Mouse (Mus musculus): ENCODE results near the gene Prkag1. TPM values are rescaled to one million over a fixed set of nuclear protein-coding genes. Genes with fewer than 3 reads are reported as not detected.
A peak's percentile ranks its signal among the peaks of the same experiment; 100 is the strongest.

Prkag1 gene
- polyA plus RNA-seq, 1 experiment from 2014 or later, result 79.5 TPM

DNA sequence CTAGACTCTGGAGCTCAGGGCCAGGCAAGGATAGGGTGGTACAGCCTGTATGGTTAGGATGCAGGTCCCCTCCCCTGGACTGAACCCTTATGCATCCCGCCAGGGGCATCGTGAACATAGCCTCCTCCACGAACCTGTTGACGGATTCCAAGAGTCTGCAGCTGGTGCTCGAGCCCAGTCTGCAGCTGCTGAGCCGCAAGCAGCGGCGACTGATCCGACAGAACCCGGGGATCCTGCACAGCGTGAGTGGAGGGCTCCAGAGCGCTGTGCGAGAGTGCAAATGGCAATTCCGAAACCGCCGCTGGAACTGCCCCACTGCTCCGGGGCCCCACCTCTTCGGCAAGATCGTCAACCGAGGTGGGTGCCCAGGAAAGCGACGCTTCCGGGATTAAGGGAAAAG is 40.6 kb downstream of the Prkag1 start:
- ATAC-seq, result no peak
- no peaks in the 10 kb centered on the region for H3K36me3 ChIP-seq (ENCODE audit: control insufficient read depth, insufficient read depth)
- H3K4me3 ChIP-seq (replicated peaks; ENCODE audit: low read length), result no peak overlapping the region
- H3K4me2 ChIP-seq (ENCODE audit: low read length), result no peak overlapping the region
- H3K27me3 ChIP-seq (replicated peaks; ENCODE audit: control insufficient read depth, insufficient read depth, low read length), result peaks cover 87% of the 10 kb centered on the region
- under 1% methylated on average over 23 of the region's 23 CpGs for WGBS
- no peak overlapping the region for H3K27ac ChIP-seq (ENCODE audit: low read length)
- H3K9me3 ChIP-seq (ENCODE audit: control insufficient read depth, low read length), result peaks cover 2% of the 10 kb centered on the region; the same call in 1 of the 2 replicates
- 0 out of 2 replicates have a peak, but pooled peaks cover 11% of the 10 kb centered on the region for H3K4me1 ChIP-seq (replicated peaks; ENCODE audit: control insufficient read depth, insufficient read depth, low read length)
- H3K9ac ChIP-seq (replicated peaks; ENCODE audit: low read depth, low read length), result no peak overlapping the region

DNA sequence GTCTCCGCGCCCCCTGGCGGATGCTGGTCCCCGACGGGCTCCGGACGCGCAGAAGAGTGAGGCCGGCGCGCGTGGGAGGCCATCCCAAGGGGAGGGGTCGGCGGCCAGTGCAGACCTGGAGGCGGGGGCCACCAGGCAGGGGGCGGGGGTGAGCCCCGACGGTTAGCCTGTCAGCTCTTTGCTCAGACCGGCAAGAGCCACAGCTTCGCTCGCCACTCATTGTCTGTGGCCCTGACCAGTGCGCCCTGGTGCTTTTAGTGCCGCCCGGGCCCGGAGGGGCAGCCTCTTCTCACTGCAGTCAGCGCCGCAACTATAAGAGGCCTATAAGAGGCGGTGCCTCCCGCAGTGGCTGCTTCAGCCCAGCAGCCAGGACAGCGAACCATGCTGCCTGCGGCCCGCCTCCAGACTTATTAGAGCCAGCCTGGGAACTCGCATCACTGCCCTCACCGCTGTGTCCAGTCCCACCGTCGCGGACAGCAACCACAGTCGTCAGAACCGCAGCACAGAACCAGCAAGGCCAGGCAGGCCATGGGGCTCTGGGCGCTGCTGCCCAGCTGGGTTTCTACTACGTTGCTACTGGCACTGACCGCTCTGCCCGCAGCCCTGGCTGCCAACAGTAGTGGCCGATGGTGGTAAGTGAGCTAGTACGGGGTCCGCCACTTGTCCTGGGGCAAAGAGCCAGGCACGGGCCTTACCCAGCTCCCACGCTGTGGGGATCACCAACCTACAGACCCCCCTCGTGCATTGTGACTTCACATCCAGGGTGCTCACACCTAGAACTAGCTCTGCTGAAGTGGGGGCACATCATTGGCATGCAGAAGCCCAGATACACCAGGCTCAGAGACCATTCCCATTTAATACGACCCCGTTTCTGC is 41.4 kb downstream of the Prkag1 start, which contains the start of gene Wnt1:
Gene Wnt1 (plus strand): TSS at position 197 of the 875 bp plus-strand sequence.
- H3K4me2 ChIP-seq (ENCODE audit: low read length), result no peak within 1 kb of the TSS
- 0 out of 2 replicates have a peak, but pooled peaks cover 11% of the 10 kb centered on the region for H3K4me1 ChIP-seq (replicated peaks; ENCODE audit: control insufficient read depth, insufficient read depth, low read length)
- no peak within 1 kb of the TSS for H3K9ac ChIP-seq (replicated peaks; ENCODE audit: low read depth, low read length)
- 1% methylated on average over 51 of the region's 51 CpGs for WGBS
- no peak for ATAC-seq
- H3K27ac ChIP-seq (ENCODE audit: low read length), result no peak within 1 kb of the TSS
- H3K27me3 ChIP-seq (replicated peaks; ENCODE audit: control insufficient read depth, insufficient read depth, low read length), result peaks cover 85% of the 10 kb centered on the region
- H3K36me3 ChIP-seq (ENCODE audit: control insufficient read depth, insufficient read depth), result no peaks in the 10 kb centered on the region
- H3K9me3 ChIP-seq (ENCODE audit: control insufficient read depth, low read length), result peaks cover 4% of the 10 kb centered on the region; the same call in 1 of the 2 replicates
- H3K4me3 ChIP-seq (replicated peaks; ENCODE audit: low read length), result no peak within 1 kb of the TSS

DNA sequence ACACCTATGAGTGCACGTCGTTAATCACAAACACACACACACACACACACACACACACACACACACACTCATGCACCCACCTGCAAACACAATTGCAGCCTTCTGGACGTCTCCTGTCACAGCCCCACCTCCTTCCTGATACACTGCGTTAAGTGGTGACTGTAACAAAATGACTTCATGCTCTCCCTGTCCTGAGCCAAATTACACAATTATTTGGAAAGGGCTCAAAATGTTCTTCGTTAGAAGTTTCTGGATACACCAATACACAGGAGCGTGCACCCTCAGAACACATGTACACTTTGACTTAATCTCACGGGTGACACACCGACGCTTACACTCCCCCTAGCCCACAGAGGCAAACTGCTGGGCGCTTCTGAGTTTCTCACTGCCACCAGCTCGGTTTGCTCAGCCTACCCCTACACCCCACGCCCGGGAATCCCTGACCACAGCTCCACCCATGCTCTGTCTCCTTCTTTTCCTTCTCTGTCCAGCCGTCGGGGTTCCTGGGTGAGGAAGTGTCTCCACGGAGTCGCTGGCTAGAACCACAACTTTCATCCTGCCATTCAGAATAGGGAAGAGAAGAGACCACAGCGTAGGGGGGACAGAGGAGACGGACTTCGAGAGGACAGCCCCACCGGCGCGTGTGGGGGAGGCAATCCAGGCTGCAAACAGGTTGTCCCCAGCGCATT is 42.2 kb downstream of the Prkag1 start:
- WGBS, result 8% methylated on average over 24 of the region's 24 CpGs
- Histone ChIP-seq H3K27me3 (replicated peaks; ENCODE audit: control insufficient read depth, insufficient read depth, low read length) (peaks cover 80% of the 10 kb centered on the region), H3K36me3 (ENCODE audit: control insufficient read depth, insufficient read depth) (no peaks in the 10 kb centered on the region), H3K27ac (ENCODE audit: low read length) (no peak overlapping the region), H3K4me2 (ENCODE audit: low read length) (no peak overlapping the region), H3K4me1 (replicated peaks; ENCODE audit: control insufficient read depth, insufficient read depth, low read length) (0 out of 2 replicates have a peak, but pooled peaks cover 11% of the 10 kb centered on the region), H3K4me3 (replicated peaks; ENCODE audit: low read length) (no peak overlapping the region), H3K9ac (replicated peaks; ENCODE audit: low read depth, low read length) (no peak overlapping the region), H3K9me3 (ENCODE audit: control insufficient read depth, low read length) (peaks cover 4% of the 10 kb centered on the region; the same call in 1 of the 2 replicates)
- ATAC-seq, result no peak

DNA sequence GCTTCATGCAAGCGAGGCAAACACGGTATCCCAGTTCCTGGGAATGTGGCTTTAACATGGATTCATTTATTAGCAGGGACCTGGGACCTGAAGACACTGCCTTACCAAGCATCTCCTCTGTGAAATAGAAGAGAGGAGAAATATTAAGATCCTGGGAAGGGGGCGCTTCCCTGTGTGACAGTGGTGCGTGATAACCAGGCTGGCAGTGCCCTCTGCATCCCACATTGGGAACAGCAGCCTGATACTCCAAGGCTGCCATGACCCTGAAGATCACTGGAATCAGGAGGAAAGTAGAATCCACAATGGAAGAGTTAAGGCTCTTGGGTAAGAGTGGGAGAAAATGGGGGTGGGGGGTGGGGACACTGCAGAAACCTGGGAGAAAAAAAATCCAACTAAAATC is 43.4 kb downstream of the Prkag1 start:
- Histone ChIP-seq H3K27me3 (replicated peaks; ENCODE audit: control insufficient read depth, insufficient read depth, low read length) (peaks cover 71% of the 10 kb centered on the region), H3K9me3 (ENCODE audit: control insufficient read depth, low read length) (peaks cover 4% of the 10 kb centered on the region; the same call in 1 of the 2 replicates), H3K4me1 (replicated peaks; ENCODE audit: control insufficient read depth, insufficient read depth, low read length) (0 out of 2 replicates have a peak, but pooled peaks cover 11% of the 10 kb centered on the region), H3K36me3 (ENCODE audit: control insufficient read depth, insufficient read depth) (no peaks in the 10 kb centered on the region), H3K27ac (ENCODE audit: low read length) (no peak overlapping the region), H3K9ac (replicated peaks; ENCODE audit: low read depth, low read length) (no peak overlapping the region), H3K4me3 (replicated peaks; ENCODE audit: low read length) (no peak overlapping the region), H3K4me2 (ENCODE audit: low read length) (no peak overlapping the region)
- 0 out of 2 replicates have a peak, but pooled peaks have one; percentile 50 for ATAC-seq
- WGBS, result 26% methylated on average over 4 of the region's 4 CpGs

DNA sequence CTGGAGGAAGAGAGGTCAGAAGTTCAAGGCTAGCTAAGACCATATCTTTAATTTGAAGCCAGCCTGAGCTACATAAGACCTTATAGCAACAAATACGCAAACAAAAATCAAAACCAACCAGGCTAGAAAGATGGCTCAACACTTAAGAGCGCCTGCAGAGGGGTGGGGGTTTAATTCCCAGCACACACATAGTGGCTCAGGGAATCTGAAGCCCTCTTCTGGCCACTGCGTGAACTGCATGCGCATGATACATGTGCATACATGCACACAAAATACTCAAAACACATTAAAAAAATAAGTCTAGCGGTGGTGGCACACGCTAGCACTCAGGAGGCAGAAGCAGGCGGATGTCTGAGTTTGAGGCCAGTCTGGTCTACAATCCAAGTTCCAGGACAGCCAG is 45.6 kb downstream of the Prkag1 start:
- H3K4me3 ChIP-seq (replicated peaks; ENCODE audit: low read length), result no peak overlapping the region
- 35% methylated on average over 7 of the region's 7 CpGs for WGBS
- peaks cover 4% of the 10 kb centered on the region; the same call in 1 of the 2 replicates for H3K9me3 ChIP-seq (ENCODE audit: control insufficient read depth, low read length)
- H3K36me3 ChIP-seq (ENCODE audit: control insufficient read depth, insufficient read depth), result no peaks in the 10 kb centered on the region
- H3K9ac ChIP-seq (replicated peaks; ENCODE audit: low read depth, low read length), result no peak overlapping the region
- no peak overlapping the region for H3K4me2 ChIP-seq (ENCODE audit: low read length)
- no peak overlapping the region for H3K27ac ChIP-seq (ENCODE audit: low read length)
- ATAC-seq, result no peak
- peaks cover 66% of the 10 kb centered on the region for H3K27me3 ChIP-seq (replicated peaks; ENCODE audit: control insufficient read depth, insufficient read depth, low read length)
- H3K4me1 ChIP-seq (replicated peaks; ENCODE audit: control insufficient read depth, insufficient read depth, low read length), result no peaks in the 10 kb centered on the region

DNA sequence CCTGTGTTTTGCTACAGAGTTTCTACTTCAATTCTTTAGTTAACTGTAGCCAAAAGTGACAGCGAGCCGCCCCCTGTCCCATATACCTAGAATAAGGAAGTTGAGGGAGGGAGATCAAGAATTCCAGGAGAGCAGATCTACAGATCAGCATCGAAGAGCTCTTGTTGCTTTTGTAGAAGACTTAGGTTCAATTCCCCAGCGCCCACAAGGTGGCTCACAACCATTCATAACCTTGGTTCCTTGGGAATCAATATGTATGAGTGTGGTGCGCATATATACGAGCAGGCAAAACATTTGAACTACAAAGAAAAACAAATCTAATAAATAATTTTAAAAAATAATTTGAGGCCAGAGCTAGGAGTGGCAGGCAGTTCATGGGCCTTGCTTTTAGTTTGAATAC is 50.2 kb downstream of the Prkag1 start:
- Histone ChIP-seq H3K36me3 (ENCODE audit: control insufficient read depth, insufficient read depth) (no peaks in the 10 kb centered on the region), H3K27ac (ENCODE audit: low read length) (no peak overlapping the region), H3K4me2 (ENCODE audit: low read length) (no peak overlapping the region), H3K9me3 (ENCODE audit: control insufficient read depth, low read length) (peaks cover 4% of the 10 kb centered on the region; the same call in 1 of the 2 replicates), H3K4me1 (replicated peaks; ENCODE audit: control insufficient read depth, insufficient read depth, low read length) (peaks cover 14% of the 10 kb centered on the region), H3K27me3 (replicated peaks; ENCODE audit: control insufficient read depth, insufficient read depth, low read length) (peaks cover 78% of the 10 kb centered on the region), H3K4me3 (replicated peaks; ENCODE audit: low read length) (no peak overlapping the region), H3K9ac (replicated peaks; ENCODE audit: low read depth, low read length) (no peak overlapping the region)
- WGBS, result 25% methylated on average over 6 of the region's 6 CpGs
- ATAC-seq, result no peak

DNA sequence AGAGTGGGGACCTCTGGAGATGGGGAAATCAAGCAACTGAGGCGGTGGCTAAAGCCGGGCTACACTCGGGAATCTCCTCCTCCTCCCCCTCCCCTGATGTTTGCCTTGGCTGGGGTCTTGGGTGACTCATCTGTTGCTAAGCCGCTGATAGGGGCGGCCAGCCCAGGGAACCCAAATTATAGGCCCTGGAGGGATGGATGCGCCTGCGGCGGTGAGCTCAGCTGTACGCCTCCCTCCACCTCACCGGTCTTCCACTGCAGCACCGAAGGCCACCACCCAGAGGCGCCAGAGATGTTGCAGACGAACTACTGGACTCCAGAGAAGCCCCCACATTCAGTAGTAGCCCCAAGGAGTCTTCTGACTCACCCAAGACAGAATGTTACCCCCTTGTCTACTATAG is 50.7 kb downstream of the Prkag1 start:
- WGBS, result 3% methylated on average over 13 of the region's 13 CpGs
- H3K4me3 ChIP-seq (replicated peaks; ENCODE audit: low read length), result no peak overlapping the region
- no peak overlapping the region for H3K27ac ChIP-seq (ENCODE audit: low read length)
- ATAC-seq, result no peak
- H3K36me3 ChIP-seq (ENCODE audit: control insufficient read depth, insufficient read depth), result no peaks in the 10 kb centered on the region
- peaks cover 79% of the 10 kb centered on the region for H3K27me3 ChIP-seq (replicated peaks; ENCODE audit: control insufficient read depth, insufficient read depth, low read length)
- H3K9me3 ChIP-seq (ENCODE audit: control insufficient read depth, low read length), result peaks cover under 1% of the 10 kb centered on the region; the same call in 1 of the 2 replicates
- peaks cover 16% of the 10 kb centered on the region for H3K4me1 ChIP-seq (replicated peaks; ENCODE audit: control insufficient read depth, insufficient read depth, low read length)
- H3K9ac ChIP-seq (replicated peaks; ENCODE audit: low read depth, low read length), result no peak overlapping the region
- no peak overlapping the region for H3K4me2 ChIP-seq (ENCODE audit: low read length)

DNA sequence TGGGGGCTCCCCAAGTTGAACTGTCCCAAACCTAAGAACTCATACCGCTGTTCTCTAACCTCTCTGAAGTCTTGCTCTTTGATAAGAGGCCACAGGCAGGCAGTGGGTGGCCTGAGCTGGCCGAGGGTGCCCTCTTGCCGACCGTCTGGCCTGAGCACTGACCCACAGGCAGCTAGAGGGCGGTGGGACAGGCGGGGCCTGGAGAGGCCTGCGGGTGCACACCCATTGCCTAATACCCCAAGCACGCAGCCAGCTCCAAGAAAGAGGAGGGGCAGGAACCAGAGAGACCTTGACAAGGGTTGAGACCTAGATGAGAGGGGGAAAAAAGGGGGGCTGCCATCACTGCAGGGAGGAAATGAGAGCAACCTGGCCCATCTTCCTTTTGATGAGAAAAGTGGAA is 51.2 kb downstream of the Prkag1 start:
- H3K4me3 ChIP-seq (replicated peaks; ENCODE audit: low read length), result no peak overlapping the region
- ATAC-seq, result no peak
- H3K4me1 ChIP-seq (replicated peaks; ENCODE audit: control insufficient read depth, insufficient read depth, low read length), result peaks cover 16% of the 10 kb centered on the region
- H3K27me3 ChIP-seq (replicated peaks; ENCODE audit: control insufficient read depth, insufficient read depth, low read length), result peaks cover 81% of the 10 kb centered on the region
- no peak overlapping the region for H3K27ac ChIP-seq (ENCODE audit: low read length)
- H3K36me3 ChIP-seq (ENCODE audit: control insufficient read depth, insufficient read depth), result no peaks in the 10 kb centered on the region
- H3K9ac ChIP-seq (replicated peaks; ENCODE audit: low read depth, low read length), result no peak overlapping the region
- no peak overlapping the region for H3K4me2 ChIP-seq (ENCODE audit: low read length)
- H3K9me3 ChIP-seq (ENCODE audit: control insufficient read depth, low read length), result no peaks in the 10 kb centered on the region
- 1% methylated on average over 8 of the region's 8 CpGs for WGBS

DNA sequence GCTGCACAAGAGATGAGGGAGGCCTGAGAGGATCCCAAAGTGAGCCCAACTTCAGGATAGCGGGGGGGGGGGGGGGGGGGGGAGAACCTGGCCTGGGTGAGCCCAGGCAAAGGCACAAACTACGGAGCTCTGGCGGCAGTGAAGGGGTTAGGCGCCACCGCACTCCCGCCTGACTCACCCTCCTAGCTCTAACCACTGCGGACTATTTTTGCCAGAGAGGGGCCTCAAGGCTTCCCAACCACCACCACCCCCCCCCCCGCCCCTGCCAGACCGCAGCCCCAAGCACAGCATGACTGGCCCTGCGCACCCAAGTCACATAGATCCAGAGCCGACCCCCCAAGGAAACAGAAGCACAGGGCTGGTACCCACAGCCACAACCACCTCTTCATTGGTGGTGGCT is 52.5 kb downstream of the Prkag1 start:
- Histone ChIP-seq H3K9me3 (ENCODE audit: control insufficient read depth, low read length) (no peaks in the 10 kb centered on the region), H3K4me2 (ENCODE audit: low read length) (no peak overlapping the region), H3K4me1 (replicated peaks; ENCODE audit: control insufficient read depth, insufficient read depth, low read length) (peaks cover 16% of the 10 kb centered on the region), H3K36me3 (ENCODE audit: control insufficient read depth, insufficient read depth) (no peaks in the 10 kb centered on the region), H3K9ac (replicated peaks; ENCODE audit: low read depth, low read length) (no peak overlapping the region), H3K27ac (ENCODE audit: low read length) (no peak overlapping the region), H3K4me3 (replicated peaks; ENCODE audit: low read length) (no peak overlapping the region), H3K27me3 (replicated peaks; ENCODE audit: control insufficient read depth, insufficient read depth, low read length) (peaks cover 89% of the 10 kb centered on the region)
- ATAC-seq, result no peak
- WGBS, result 0% methylated on average over 11 of the region's 11 CpGs
